Mouse (Mus musculus) urinary bladder, adult 18-20 months (tissue): ENCODE data around the gene Hmgcll1.
"Not testable (repeated sequence)": the region's sequence is repeated elsewhere in the genome, so short reads cannot be mapped to it uniquely, and the experiment has no call there.

Experiments used
- DNase-seq, 2 experiments: peaks; one replicate each; pipeline ENCODE4 v3.0.0; 2022; ENCODE audit warnings: low spot score in 2 of 2, mixed read lengths in 2 of 2

The Hmgcll1 gene

DNA sequence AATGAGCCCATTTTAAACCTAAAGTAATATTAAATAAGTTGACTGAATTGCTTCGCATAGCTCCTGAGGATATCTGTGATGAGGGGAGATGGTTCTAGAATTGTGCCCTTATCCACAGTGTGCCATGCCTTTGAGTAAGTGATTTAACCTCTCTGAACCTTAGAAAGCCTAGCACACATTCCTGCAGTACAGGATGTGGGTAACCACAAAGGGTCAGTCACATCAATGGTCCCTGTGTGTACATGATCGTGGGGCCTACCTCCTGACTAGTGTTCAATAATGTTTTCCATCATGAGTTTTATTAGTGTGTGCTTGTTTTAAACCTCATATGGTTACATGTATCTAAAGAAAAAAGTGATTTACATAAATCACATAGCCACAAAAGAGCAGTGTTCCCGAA, 46.3 kb downstream of the Hmgcll1 start:
- no peak for DNase-seq

DNA sequence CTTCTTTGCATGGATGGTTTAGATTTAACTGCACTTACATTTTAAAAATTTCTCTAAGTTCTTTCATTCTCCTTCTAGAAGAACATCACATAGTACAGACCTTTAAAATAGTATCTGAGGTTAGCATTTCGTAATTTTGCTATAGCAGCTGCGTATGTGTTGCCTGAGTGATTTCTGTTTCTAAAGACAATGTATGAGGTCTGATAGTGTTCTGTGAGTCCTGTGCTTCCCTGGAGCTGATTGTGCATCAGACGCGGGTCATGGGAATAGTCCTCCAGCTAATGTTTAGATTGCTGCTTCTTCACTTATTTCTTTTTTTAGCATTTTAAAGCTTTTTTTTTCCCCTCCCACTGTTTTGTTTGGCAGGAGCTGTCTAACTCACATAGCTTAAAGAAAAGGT, 46.8 kb downstream of the Hmgcll1 start:
- no peak for DNase-seq

DNA sequence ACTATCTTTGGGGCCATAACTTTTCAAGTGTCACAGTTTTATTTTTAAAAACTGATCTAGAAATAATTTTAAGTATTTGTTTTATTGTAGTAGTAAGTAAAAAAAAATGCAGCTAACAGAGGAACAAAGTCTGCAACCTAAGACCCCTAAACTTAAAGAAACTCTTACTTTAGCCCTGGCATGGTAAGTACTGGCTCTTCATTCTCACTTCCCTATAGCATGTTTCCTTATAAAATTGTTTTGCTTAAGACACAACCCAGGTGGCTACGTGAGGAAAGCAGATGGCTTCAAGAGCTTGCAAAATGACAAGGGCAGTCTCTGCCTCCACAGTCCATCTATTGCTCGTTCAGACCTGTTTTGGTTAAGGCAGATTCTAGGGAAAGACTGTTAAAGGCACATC, 49.5 kb downstream of the Hmgcll1 start:
- DNase-seq: no peak

DNA sequence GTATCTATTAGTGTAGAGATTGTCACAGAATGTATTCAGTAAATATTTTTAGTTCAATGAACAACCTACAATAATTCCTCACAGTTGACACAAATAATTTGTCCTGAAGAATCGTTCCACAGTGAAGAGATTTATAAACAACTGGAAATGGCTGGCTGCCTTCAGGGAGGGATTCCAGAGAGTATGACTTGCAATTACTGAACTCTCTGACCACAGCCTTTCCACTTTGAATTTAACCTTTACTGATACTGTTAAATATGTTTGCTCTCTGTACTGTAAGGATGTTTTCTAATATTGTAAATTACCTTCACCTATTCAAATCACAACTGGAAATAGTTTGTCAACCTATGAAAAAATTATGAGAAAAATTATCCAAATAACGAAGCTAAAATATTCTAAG, 76.9 kb downstream of the Hmgcll1 start:
- DNase-seq: peak in 1 of 2 experiments; percentile 16

DNA sequence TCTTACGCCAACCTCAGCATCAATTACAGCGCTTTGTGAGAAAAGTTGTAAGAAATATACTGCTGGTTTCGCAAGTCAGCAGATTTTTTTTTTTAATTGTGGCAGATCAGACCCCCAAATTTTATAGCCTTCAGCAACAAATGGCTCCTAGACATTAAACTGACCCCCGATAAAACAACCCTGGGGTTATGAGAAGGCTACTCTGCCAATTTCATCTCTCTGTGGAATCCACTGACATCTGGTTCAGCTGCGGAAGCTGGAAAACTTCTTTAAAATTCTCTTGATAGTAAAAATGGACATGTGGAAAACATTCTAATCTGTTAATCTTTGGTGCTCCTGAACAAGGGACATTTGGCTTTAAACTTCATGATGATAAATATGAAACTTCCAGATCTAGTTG, 82.6 kb downstream of the Hmgcll1 start:
- DNase-seq: no peak

DNA sequence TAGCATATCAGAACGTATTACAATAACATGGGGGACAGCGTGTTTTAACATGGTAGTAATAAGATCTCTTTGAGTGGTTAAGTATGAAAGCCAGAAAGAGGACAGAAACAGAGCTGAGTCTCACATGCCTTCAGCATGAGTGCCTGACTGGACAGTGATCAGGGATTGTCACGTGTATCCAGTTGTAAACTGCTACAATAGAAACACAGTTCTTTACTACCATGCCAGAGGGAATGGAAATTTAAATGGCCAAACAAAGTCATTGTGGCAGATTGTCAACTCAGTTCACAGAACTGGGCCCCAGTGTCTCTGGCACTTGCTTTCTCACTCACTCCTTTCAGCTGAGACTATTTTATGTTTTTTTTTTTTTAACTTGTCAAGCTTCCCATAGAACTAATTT, 85.3 kb downstream of the Hmgcll1 start:
- DNase-seq: no peak

DNA sequence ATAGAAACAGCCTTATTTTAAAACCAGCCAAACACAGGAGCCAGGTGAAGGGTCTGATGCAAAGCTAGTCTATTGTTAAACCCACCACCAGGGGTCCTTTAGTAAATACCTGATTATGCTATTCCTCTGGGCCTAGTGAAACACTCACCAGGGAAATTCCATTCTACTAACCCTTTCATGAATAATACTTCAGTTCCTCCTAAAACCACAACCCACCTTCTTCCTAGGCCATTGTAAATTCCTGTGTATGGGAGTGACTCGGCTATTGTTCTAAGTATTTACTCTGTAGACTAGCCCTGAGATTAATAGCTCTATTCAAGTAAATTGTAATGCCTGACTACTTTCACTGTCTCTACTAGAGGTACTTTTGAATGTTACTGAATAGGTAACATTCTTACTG, 89.8 kb downstream of the Hmgcll1 start:
- DNase-seq: not testable (repeated sequence)

DNA sequence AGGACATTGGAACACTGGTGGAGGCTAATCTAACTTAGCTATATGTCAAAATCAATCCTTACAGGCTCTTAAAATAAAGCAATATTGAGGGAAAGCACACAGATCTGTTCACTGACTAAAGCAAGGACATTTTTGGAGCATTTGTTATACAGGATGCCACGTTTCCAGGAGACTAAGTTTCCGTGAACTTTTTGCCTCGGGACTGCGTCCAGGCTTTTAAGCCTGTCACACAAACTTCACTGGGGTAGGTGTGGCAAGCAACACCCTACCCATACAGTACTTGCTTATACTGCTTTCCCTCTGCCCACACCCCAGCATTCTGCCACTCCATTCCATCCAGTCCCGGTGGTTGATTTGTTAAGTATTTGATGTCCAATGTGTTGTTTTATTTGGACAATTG, 90.2 kb downstream of the Hmgcll1 start:
- no peak for DNase-seq

DNA sequence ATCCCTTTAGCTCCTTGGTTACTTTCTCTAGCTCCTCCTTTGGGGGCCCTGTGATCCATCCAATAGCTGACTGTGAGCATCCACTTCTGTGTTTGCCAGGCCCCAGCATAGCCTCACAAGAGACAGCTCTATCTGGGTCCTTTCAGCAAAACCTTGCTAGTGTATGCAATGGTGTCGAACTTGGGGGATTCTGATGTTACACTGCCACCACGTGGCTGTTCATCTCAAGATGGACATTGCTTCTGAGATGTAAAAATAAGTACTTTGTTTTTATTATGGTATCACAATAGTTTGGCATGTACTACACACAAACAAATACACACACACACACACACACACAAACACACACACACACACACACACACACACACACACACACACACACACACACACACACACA, 108.2 kb downstream of the Hmgcll1 start:
- DNase-seq: peak in 1 of 2 experiments; percentile 33

DNA sequence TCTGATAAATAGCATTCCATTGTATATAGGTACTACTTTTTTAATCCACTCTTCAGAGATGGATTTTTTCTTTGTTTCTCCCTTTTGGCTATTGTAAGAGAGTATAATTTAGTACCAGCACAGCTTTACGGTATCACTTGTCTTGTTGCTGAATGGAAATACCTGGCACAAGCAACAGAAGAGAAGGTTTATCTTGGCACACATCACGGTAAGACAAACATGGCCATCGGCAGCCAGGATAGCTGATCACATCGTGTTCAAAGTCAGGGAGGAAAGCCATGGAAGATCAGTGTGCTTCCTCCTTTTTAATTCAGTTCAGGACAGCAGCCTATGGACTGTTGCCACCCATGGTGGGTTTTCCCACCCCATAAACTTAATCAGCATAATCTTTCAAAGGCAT, 109.6 kb downstream of the Hmgcll1 start:
- DNase-seq: no peak

DNA sequence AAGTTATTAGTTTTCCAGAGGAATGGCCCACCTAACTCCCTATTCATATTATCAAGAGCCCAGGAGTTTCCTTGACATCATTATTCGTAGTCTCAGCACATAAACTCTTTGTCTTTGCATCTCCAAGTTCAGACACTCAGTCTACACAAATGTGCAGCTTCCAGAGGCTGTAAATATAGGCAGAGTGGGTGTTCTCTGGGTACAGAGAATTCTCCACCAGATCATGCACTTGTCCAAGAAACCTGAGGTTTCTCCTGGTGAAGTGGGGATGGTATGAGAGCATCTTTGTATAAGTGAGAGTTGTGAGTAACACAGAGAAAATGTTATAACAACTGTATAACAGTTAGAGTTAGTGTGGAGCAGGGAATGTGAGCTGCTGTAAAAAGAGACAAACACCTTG, 114.7 kb downstream of the Hmgcll1 start:
- no peak for DNase-seq

DNA sequence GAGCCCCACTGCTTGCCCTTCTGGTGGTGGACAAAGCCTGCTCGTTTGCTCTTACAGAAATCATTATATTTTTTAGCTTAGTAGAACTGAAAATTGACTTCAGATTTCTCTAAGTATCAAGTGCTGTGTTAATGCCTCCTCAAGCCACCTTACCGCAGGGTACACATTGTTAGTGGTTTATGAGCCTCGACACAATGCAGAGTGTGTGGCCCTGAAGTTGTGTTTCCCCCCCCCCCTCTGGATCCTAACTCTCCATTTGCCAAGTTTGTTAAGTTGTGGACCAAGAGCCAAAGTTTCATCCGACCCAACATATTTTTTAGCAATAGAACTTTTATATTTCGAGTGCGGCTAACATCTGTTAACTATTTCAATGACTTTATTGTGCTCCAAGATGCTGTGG, 119.4 kb downstream of the Hmgcll1 start:
- DNase-seq: no peak

DNA sequence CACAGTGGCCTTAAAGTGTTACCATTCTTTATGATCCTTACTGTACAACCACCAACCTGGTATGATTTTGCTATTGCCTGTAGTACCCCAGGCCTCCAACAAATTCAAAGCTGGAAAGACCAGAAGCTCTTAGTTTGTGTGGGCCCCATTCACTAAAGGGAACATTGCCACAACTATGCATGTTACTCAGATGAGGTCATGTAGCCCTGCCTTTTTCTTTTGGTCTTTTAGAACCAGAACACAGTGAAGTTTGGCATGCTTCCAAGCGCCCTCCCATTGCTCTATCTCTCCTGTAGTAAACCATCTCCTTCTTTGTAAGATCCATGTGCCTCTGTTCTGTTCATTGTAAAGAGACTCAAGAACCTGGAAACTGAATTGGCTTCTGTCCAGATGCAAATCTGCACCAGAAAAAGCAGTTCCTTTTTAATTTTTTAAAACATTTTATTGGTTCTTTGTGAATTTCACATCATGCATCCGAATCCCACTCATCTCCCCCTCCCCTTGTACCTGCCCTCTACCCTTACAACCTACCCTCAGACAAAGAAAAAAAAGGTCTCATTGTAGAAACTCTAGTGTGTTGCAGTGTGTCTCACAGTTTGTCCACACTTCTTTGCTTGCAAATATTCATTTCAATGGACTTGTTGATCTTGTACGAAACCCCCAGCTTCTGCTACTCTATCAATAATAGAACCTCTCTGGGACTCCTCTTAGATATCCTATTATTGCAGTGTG, 123.9 kb downstream of the Hmgcll1 start:
- DNase-seq: no peak

DNA sequence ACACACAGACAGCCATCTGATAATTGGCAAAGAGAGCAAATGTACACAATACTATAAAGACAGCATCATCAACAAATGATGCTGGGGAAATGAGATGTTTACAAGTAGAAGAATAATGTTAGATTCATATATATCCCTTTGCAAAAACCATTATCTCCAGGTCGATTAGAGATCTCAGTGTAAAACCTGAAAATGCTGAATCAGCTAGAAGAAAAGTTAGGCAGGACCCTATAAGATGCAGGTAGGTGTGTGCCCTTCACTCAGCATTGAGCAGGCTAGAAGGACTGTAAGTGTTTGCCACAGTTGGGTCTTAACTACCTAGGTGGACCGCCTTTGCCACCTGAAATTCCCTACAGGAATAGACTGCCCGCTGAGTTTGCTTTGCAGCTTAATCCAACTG, 130.9 kb downstream of the Hmgcll1 start:
- DNase-seq: no peak

DNA sequence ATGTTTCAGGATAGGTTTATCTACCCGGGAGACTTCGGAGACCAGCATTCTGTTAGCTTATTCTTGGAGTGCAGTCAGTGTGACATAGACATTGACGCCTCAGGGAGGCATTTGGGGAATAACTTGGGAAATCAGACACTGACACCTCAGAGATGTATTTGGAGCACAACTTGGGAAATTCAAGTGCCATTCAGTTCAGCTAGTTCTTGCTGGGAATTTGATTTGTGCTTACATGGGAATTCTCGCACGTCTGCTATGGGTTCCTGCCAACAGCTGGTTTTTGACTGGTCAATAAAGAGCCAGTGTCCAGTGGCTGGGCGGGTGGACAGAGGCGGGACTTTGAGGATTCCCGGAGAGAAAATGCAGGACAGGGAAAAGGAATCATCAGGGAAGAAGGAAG, 147.8 kb downstream of the Hmgcll1 start:
- DNase-seq: no peak

DNA sequence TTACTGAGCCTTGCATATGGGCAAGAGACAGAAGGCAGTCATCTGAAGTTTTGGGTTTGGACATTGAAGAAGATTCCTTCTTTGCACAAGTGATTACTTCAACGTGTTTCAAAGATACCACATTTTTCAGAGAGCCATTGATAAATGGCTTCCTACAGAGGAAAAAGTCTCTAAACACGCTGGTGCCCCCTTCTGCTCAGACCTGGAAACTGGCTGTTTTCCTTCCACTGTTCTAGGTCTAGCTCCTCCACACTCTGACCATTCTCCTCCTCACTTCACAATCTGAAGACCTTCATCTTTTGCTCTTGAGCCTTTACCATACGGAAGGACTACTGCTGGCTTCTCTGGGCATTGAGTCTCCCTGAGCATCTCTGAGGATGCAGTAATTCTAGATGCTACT, 153.7 kb downstream of the Hmgcll1 start:
- peak in 1 of 2 experiments; percentile 21 for DNase-seq

DNA sequence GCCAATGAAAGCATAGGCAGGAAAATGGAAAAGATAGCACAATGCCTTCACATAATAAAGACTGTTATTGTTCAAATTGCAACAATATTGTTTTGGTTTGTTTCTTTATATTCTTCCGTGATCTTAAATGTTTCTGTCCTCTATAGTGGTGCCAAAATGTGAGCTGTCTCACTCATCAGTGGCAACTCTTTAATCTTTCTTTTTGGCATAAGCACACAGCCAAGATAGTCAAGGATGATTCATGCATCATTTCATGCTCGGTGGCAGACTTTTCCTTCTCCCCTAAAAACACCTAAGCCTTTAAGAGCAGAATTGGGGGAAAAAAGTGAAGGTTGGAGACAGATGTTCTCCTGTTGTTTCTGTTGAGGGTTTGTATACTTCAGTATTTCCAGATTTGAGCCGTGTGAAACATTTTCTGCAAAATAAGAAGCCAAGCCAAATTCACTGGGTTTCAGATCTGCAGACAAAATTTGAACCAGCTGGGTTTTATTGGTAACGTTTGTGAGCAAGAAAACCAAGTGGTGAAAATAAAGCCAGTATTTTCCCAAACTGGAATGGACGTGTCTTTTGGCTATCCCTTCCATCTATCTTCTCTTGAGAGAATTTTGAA, 158.1 kb downstream of the Hmgcll1 start:
- no peak for DNase-seq

DNA sequence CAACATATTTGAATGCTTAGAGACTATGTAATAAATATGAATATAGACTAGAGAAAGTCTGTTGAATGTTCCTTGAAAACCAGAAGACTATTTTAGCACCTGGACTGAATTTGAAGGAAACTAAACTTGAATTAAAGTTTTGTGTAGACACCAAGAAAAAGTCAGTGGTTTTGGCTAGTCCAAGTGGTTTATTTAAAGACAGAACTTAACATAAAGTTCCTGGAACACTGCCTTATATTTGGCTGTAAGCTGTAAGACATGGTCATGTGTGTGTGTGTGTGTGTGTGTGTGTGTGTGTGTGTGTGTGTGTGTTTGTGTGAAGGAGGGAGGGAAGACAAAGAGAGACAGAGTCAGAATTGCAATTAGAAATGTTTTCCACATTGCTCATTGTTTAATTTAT, 164.6 kb downstream of the Hmgcll1 start:
- no peak for DNase-seq
